Comparison of ENCODE assay signal across 30 mouse cellular contexts in the genomic region with DNA sequence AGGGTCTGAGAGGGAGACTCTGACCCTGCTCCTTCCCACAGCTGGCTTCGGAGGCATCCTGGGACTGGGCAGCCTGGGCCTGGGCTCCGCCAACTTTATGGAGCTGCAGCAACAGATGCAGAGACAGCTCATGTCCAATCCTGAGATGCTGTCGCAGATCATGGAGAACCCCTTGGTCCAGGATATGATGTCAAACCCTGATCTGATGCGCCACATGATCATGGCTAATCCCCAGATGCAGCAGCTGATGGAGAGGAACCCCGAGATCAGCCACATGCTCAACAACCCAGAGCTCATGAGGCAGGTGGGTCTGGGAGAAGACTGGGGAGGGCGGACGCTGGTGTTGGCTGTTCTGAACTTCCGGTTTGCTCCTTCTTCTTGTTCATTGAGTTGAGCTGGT. TPM values are rescaled to one million over a fixed set of nuclear protein-coding genes. Genes with fewer than 3 reads are reported as not detected.
"Had no signal": no experiment of that assay in that cellular context is flagged by ENCODE, and none has a peak within 500 bp of the region (broad histone marks: within the 10 kb centered on the region; RNA-seq: fewer than 3 reads in every experiment).

No protein-coding gene starts in this region.

- H3K27me3 ChIP-seq: heart, embryonic 13.5 days; heart, embryonic 15.5 days; hindbrain, embryonic 12.5 days; intestine, embryonic 15.5 days had no signal

- DNase-seq: gastrocnemius, adult 2 months; gastrocnemius, postnatal 10 days; gastrocnemius, postnatal 25 days; heart, adult 2 months; heart, postnatal 4 days; kidney, adult 18-20 months; kidney, adult 8-10 months; kidney, postnatal 10 days; kidney, postnatal 25 days; kidney, postnatal 4 days; liver had no signal

- H3K9ac ChIP-seq: heart, embryonic 13.5 days; heart, embryonic 15.5 days; hindbrain, embryonic 12.5 days; hindbrain, embryonic 14.5 days; intestine, embryonic 15.5 days had no signal

- H3K9me3 ChIP-seq: heart, embryonic 13.5 days; heart, embryonic 15.5 days; hindbrain, embryonic 10.5 days; hindbrain, embryonic 12.5 days; intestine, embryonic 15.5 days had no signal

- H3K4me3 ChIP-seq: gastrocnemius, adult 2 months; heart, adult 2 months; heart, embryonic 13.5 days; heart, embryonic 15.5 days; hindbrain, embryonic 10.5 days; hindbrain, embryonic 12.5 days; intestine, embryonic 15.5 days; layer of hippocampus, adult 2 months; left cerebral cortex, adult 2 months had no signal

- H3K27ac ChIP-seq: gastrocnemius, adult 2 months; heart, adult 2 months; heart, embryonic 13.5 days; heart, embryonic 15.5 days; hindbrain, embryonic 10.5 days; hindbrain, embryonic 12.5 days; hindbrain, embryonic 14.5 days; intestine, embryonic 15.5 days; layer of hippocampus, adult 2 months; left cerebral cortex, adult 2 months had no signal

- H3K4me2 ChIP-seq: heart, embryonic 11.5 days; heart, embryonic 13.5 days; heart, embryonic 15.5 days; hindbrain, embryonic 12.5 days; hindbrain, embryonic 14.5 days; intestine, embryonic 15.5 days; liver, embryonic 11.5 days had no signal

- ATAC-seq: hindbrain, embryonic 16.5 days; inflammation-experienced regulatory T-cells, adult 6 months; intestine, embryonic 15.5 days; intestine, postnatal 0 days had no signal

RNA-seq across cellular contexts. Expression of a gene that starts 8.5 kb away (rescaled TPM):
- total RNA-seq: gastrocnemius, adult 2 months; gastrocnemius, postnatal 10 days; gastrocnemius, postnatal 25 days; heart, adult 2 months; heart, postnatal 25 days; heart, postnatal 4 days; layer of hippocampus, adult 2 months; layer of hippocampus, postnatal 10 days; layer of hippocampus, postnatal 25 days; left cerebral cortex, adult 2 months; left cerebral cortex, postnatal 14 days; left cerebral cortex, postnatal 36 days had no signal
- polyA plus RNA-seq: heart, embryonic 11.5 days; heart, postnatal 0 days; hindbrain, embryonic 16.5 days; inflammation-experienced regulatory T-cells, adult 6 months had no signal
